Mouse (Mus musculus) embryonic facial prominence, embryonic 14.5 days (tissue): ENCODE measurements around the gene Ccdc85c. TPM values are rescaled to one million over a fixed set of nuclear protein-coding genes. Genes with fewer than 3 reads are reported as not detected.

Experiments used
- ATAC-seq: fragments of 200-750 bp; cut with Nextera tagmentation; 2 replicates; pipeline ENCODE4 v1.8.0; 2017; ENCODE audit warnings: low read depth, moderate number of reproducible peaks, moderate TSS enrichment
- DNase-seq: peaks from one replicate; pipeline ENCODE4 v3.0.0-alpha.2; 2015; ENCODE audit warnings: low spot score
- H3K27ac ChIP-seq: fragments of 300-500 bp; sonication (generic); replicated peaks from 2 replicates; pipeline ENCODE4 v1.5.1; 2014; ENCODE audit warnings: low read depth, mild to moderate bottlenecking, low read length, moderate library complexity
- H3K27me3 ChIP-seq: fragments of 300-500 bp; sonication (generic); replicated peaks from 2 replicates; pipeline ENCODE4 v1.6.1; 2014; ENCODE audit warnings: low read length; ENCODE audit not compliant: control insufficient read depth, insufficient read depth
- H3K36me3 ChIP-seq: fragments of 300-500 bp; sonication (generic); 2 replicates; pipeline ENCODE4 v1.6.1; 2014; ENCODE audit warnings: low read length, mixed read lengths; ENCODE audit not compliant: control insufficient read depth, insufficient read depth
- H3K4me1 ChIP-seq: fragments of 300-500 bp; sonication (generic); 2 replicates; pipeline ENCODE4 v1.6.1; 2014; ENCODE audit warnings: antibody characterized with exemption, low read length; ENCODE audit not compliant: control insufficient read depth, insufficient read depth
- H3K4me2 ChIP-seq: fragments of 300-500 bp; sonication (generic); 2 replicates; pipeline ENCODE4 v1.6.1; 2014; ENCODE audit warnings: low read depth, mild to moderate bottlenecking, low read length, moderate library complexity, mixed read lengths
- H3K4me3 ChIP-seq: fragments of 300-500 bp; sonication (generic); 2 replicates; pipeline ENCODE4 v1.5.1; 2014; ENCODE audit warnings: low read depth, mild to moderate bottlenecking, low read length
- H3K9ac ChIP-seq: fragments of 300-500 bp; sonication (generic); 2 replicates; pipeline ENCODE4 v1.6.1; 2014; ENCODE audit warnings: low read depth, mild to moderate bottlenecking, low read length, moderate library complexity, mixed read lengths
- H3K9me3 ChIP-seq: fragments of 300-500 bp; sonication (generic); 2 replicates; pipeline ENCODE4 v1.6.1; 2016; ENCODE audit warnings: low read length; ENCODE audit not compliant: control insufficient read depth
- WGBS: fragments of 180-500 bp; shearing (Covaris S2); extraction: QIAGEN DNeasy Blood & Tissue Kit; methylation state at CpG from one replicate; pipeline ENCODE4 v1.1.7; 2014; 5-methylcytosine and 5-hydroxymethylcytosine counted together
- polyA plus RNA-seq: library from polyadenylated mRNA; unstranded; fragments of >200 nt; fragmentation: Nextera tagmentation; extraction: Ambion mirVana; gene quantifications from 2 replicates; pipeline ENCODE4 v1.2.1, GENCODE M21; 2014

Ccdc85c gene
- polyA plus RNA-seq, 1 experiment from 2014 or later: 4.7 TPM

DNA sequence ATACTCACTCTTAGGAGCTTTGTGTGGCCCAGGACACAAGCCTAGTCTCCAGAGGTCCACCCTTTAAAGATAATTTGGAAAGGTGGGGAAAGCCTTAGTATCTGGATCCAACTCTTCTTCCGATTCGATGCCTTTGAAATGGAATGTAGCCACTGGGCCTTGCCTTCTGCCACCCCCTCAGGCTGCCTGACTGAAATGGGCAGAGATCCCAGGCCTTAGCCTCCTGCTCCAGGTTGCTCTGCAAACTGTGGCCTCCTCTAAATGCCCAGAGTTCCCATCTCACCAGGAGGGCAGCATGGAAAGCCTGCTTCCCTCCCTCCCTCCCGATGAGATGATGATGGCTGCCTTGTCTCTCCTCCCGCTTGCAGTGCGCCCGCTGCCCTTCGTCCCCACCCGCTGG lies 11.8 kb upstream of the Ccdc85c start:
- DNase-seq (no peak), ATAC-seq (no peak)
- H3K4me2 ChIP-seq: no peak overlapping the region
- no peaks in the 10 kb centered on the region for H3K9me3 ChIP-seq
- H3K9ac ChIP-seq: no peak overlapping the region
- H3K4me3 ChIP-seq: no peak overlapping the region
- 96% methylated on average over 8 of the region's 8 CpGs for WGBS
- H3K27ac ChIP-seq: no peak overlapping the region
- H3K27me3 ChIP-seq: no peaks in the 10 kb centered on the region
- no peaks in the 10 kb centered on the region for H3K4me1 ChIP-seq
- H3K36me3 ChIP-seq: no peaks in the 10 kb centered on the region

- Histone ChIP-seq H3K27ac (no peak overlapping the region), H3K9me3 (no peaks in the 10 kb centered on the region), H3K4me1 (no peaks in the 10 kb centered on the region), H3K9ac (no peak overlapping the region), H3K4me3 (no peak overlapping the region), H3K36me3 (no peaks in the 10 kb centered on the region), H3K4me2 (no peak overlapping the region), H3K27me3 (no peaks in the 10 kb centered on the region)
- DNase-seq (no peak), ATAC-seq (0 out of 2 replicates have a peak, but pooled peaks have one; percentile 44)
- WGBS: 69% methylated on average over 4 of the region's 4 CpGs
These were observed 11.2 kb upstream of the Ccdc85c start for GRCm38 (mm10) chr12:108286381-108286780.

DNA sequence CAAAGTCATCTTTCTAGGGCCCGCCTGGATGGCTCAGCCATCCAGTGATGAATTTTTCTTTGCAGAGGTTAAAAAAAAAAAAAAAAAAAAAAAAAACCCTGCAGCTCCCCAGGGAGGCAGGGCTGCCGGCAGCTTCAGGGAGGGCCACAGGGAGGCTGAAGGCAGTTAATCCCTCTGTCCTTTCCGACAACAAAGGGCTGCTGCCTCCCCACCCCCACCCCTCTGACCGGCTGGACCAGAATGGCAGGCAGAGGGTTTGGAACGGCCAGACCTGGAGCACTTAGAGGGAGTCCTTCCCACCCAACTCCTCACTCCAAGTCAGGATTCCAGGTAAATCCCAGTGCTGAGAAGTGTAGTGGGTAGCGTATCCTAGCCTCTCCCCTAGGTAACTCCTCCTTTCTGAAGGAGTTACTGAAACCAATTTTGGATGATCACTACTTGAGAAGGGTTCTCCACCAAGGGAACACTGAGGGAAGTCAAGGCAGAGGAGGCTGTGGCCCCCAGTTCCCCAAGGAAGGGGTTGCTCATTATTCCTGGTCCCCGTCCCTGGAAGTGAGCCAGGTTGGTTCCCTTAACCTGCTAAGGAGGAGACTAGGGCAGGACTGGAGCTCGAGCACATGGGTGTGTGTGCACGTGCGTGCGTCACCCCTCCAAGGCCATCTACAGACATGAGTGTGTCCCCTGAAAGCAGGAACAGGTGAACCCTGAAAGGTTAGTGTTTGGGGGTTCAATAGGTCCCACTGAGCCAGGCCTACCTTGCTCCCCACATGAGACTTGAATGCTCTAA lies 10.2 kb upstream of the Ccdc85c start:
- WGBS: 36% methylated on average over 11 of the region's 11 CpGs
- no peaks in the 10 kb centered on the region for H3K9me3 ChIP-seq
- H3K9ac ChIP-seq: 0 out of 2 replicates have a peak overlapping the region, but pooled peaks have one; percentile 2
- no peak overlapping the region for H3K4me3 ChIP-seq
- H3K27ac ChIP-seq: 0 out of 2 replicates have a peak overlapping the region, but pooled peaks have one; percentile 10
- H3K36me3 ChIP-seq: no peaks in the 10 kb centered on the region
- no peaks in the 10 kb centered on the region for H3K4me1 ChIP-seq
- ATAC-seq (peak; percentile 28; the same call in 1 of the 2 replicates), DNase-seq (no peak)
- no peaks in the 10 kb centered on the region for H3K27me3 ChIP-seq
- H3K4me2 ChIP-seq: no peak overlapping the region

GRCm38 (mm10) chr12:108284455-108285224 lies 9.4 kb upstream of the Ccdc85c start:
- H3K27me3 ChIP-seq: no peaks in the 10 kb centered on the region
- H3K4me3 ChIP-seq: no peak overlapping the region
- no peaks in the 10 kb centered on the region for H3K4me1 ChIP-seq
- H3K27ac ChIP-seq: no peak overlapping the region; the same call in 1 of the 2 replicates
- H3K4me2 ChIP-seq: no peak overlapping the region
- DNase-seq (peak; percentile 53), ATAC-seq (peak; percentile 47; the same call in 1 of the 2 replicates)
- H3K36me3 ChIP-seq: no peaks in the 10 kb centered on the region
- 0 out of 2 replicates have a peak overlapping the region, but pooled peaks have one; percentile 2 for H3K9ac ChIP-seq
- no peaks in the 10 kb centered on the region for H3K9me3 ChIP-seq
- WGBS: 30% methylated on average over 14 of the region's 14 CpGs

DNA sequence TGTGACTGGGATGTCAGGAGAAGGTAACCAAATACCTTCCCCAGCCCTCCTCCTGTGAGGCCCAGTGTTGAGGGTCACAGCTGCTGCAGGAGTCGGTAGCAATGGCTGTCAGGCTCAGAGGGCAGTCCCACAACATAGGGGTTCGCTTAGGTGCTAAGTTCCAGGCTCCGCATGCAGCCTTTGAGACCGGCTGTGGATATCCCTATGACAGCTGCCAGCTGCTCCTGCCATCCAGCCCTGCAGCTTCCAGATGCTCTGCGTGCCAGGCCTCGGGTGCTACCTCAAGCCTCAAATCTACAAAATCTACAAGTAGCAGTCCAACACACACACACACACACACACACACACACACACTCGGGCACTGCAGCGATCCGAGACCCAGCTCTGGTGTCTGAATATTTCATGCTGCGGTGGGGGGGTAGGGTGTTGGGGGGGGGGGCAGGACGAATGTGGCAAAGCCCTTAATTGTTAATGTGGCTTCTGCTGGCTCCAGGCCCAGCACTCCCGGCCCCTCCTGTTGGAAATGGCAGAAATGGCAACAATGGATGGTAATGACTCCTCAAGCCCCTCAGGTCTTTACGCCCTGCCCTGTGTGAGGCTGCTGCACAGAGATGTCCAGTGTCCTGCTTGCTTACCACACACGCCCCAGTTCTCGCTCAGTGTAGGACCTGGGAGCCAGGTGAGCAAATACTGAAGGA lies 3.1 kb upstream of the Ccdc85c start:
- Histone ChIP-seq H3K27me3 (no peaks in the 10 kb centered on the region), H3K27ac (no peak overlapping the region), H3K9ac (0 out of 2 replicates have a peak overlapping the region, but pooled peaks have one; percentile 25), H3K4me3 (no peak overlapping the region), H3K4me1 (peaks cover 35% of the 10 kb centered on the region), H3K9me3 (no peaks in the 10 kb centered on the region), H3K4me2 (peak overlapping the region; percentile 85; the same call in 1 of the 2 replicates), H3K36me3 (no peaks in the 10 kb centered on the region)
- WGBS: 24% methylated on average over 13 of the region's 15 CpGs
- DNase-seq (peak; percentile 74), ATAC-seq (no peak)

GRCm38 (mm10) chr12:108277341-108277841 lies 2.2 kb upstream of the Ccdc85c start:
- Histone ChIP-seq H3K9ac (no peak overlapping the region), H3K9me3 (no peaks in the 10 kb centered on the region), H3K4me1 (peaks cover 45% of the 10 kb centered on the region), H3K27ac (no peak overlapping the region), H3K4me3 (peak overlapping the region; percentile 15; the same call in 1 of the 2 replicates), H3K36me3 (no peaks in the 10 kb centered on the region), H3K4me2 (peak overlapping the region; percentile 85), H3K27me3 (no peaks in the 10 kb centered on the region)
- ATAC-seq (peak; percentile 19; the same call in 1 of the 2 replicates), DNase-seq (peak; percentile 69)
- WGBS: 2% methylated on average over 12 of the region's 12 CpGs

DNA sequence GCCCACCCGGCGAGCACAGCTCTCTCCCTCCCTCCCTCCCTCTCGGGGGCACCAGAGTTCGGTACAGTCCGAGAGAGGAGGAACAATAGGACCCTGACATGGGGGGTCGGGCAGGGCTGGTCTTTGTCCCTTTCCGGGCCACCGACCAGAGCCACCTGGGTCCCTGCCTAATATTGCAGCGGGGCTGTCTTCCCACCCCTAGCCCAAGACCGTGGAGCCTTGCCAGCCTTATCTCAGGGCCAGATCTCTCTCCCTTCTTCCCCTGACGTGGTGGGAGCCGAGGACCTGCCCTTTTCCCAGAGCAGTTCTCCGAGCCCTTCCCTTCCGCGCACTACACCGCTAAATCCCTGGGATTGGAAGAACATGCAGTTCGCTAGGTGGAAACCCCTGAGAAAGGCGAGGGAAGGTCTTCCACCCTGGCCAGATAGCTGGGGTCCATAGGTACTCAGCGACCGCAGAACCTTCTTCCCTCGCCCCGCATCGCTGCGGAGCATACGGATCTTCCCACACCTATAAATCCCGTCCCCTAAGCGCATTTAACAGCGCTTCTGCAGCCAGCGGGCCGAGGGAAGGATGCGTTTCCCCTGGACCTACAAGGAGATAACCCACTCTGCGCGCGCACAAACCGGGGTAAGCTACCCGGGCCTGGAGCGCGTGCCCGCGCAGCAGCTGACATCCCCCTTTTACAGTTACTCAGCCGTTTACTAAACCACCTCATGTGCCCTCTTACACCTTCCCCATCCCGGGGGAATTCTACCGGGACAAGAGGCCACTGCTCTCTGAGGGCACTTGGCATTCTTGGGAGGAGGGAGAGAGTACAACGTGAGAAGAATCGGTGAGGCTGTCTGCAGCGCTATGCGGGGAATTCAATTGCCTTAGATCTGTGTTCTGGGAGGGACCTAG lies 946 bp upstream of the Ccdc85c start:
- peak overlapping the region; percentile 85 for H3K4me2 ChIP-seq
- DNase-seq (peak; percentile 61), ATAC-seq (peak; percentile 10)
- peaks cover 57% of the 10 kb centered on the region for H3K4me1 ChIP-seq
- H3K9me3 ChIP-seq: no peaks in the 10 kb centered on the region
- WGBS: 0% methylated on average over 46 of the region's 47 CpGs
- H3K27ac ChIP-seq: peak overlapping the region; percentile 81
- peak overlapping the region; percentile 70 for H3K4me3 ChIP-seq
- H3K36me3 ChIP-seq: no peaks in the 10 kb centered on the region
- H3K27me3 ChIP-seq: no peaks in the 10 kb centered on the region
- peak overlapping the region; percentile 72 for H3K9ac ChIP-seq
